Mouse (Mus musculus): ENCODE data around the gene Txndc5.
A peak's percentile ranks its signal among the peaks of the same experiment; 100 is the strongest.

Txndc5 gene

GRCm38 (mm10) chr13:38528687-38529294 is at the start of gene Txndc5:
Gene Txndc5, minus strand, starts transcription at chr13:38528824.
- no peak for DNase-seq

GRCm38 (mm10) chr13:38574668-38575067 is 46.0 kb upstream of the Txndc5 start:
- no peak for DNase-seq

- no peak for DNase-seq
Observed at GRCm38 (mm10) chr13:38573281-38573680, 44.7 kb upstream of the Txndc5 start.

- DNase-seq, result no peak
Observed at GRCm38 (mm10) chr13:38565245-38565644, 36.6 kb upstream of the Txndc5 start.

- no peak for DNase-seq
Observed at GRCm38 (mm10) chr13:38554611-38555010, 26.0 kb upstream of the Txndc5 start.

GRCm38 (mm10) chr13:38554210-38554609 is 25.6 kb upstream of the Txndc5 start:
- no peak for DNase-seq

- no peak for DNase-seq
Observed at GRCm38 (mm10) chr13:38548681-38549080, 20.1 kb upstream of the Txndc5 start.

- DNase-seq, result no peak
Observed at GRCm38 (mm10) chr13:38547717-38548116, 19.1 kb upstream of the Txndc5 start.

GRCm38 (mm10) chr13:38546754-38547153 is 18.1 kb upstream of the Txndc5 start:
- no peak for DNase-seq

- no peak for DNase-seq
Observed at GRCm38 (mm10) chr13:38545460-38545859, 16.8 kb upstream of the Txndc5 start.

- DNase-seq, result no peak
Observed at GRCm38 (mm10) chr13:38544769-38545445, 16.3 kb upstream of the Txndc5 start.

- no peak for DNase-seq
Observed at GRCm38 (mm10) chr13:38543455-38544125, 15.0 kb upstream of the Txndc5 start.

GRCm38 (mm10) chr13:38539192-38539900 is 10.7 kb upstream of the Txndc5 start:
- DNase-seq, result no peak

- DNase-seq, result no peak
Observed at GRCm38 (mm10) chr13:38537521-38537920, 8.9 kb upstream of the Txndc5 start.

GRCm38 (mm10) chr13:38534731-38535130 is 6.1 kb upstream of the Txndc5 start:
- no peak for DNase-seq

GRCm38 (mm10) chr13:38534016-38534415 is 5.4 kb upstream of the Txndc5 start:
- DNase-seq, result no peak

- no peak for DNase-seq
Observed at GRCm38 (mm10) chr13:38533461-38533860, 4.8 kb upstream of the Txndc5 start.

GRCm38 (mm10) chr13:38531498-38531897 is 2.9 kb upstream of the Txndc5 start:
- no peak for DNase-seq

- no peak for DNase-seq
Observed at GRCm38 (mm10) chr13:38529576-38529975, 952 bp upstream of the Txndc5 start.

- DNase-seq, result peak; percentile 85
Observed at GRCm38 (mm10) chr13:38527797-38528650, 600 bp downstream of the Txndc5 start.

- DNase-seq, result no peak
Observed at GRCm38 (mm10) chr13:38527041-38527796, 1.4 kb downstream of the Txndc5 start.

GRCm38 (mm10) chr13:38526116-38526515 is 2.5 kb downstream of the Txndc5 start:
- no peak for DNase-seq

Measured in right cerebral cortex, adult 18-20 months (tissue).